Mouse (Mus musculus) layer of hippocampus, adult 8-10 months (tissue): ENCODE measurements around the gene Dock8. TPM values are rescaled to one million over a fixed set of nuclear protein-coding genes. Genes with fewer than 3 reads are reported as not detected.
A peak's percentile ranks its signal among the peaks of the same experiment; 100 is the strongest.

ENCODE experiments used
- DNase-seq, 2 experiments: peaks; one replicate each; pipeline ENCODE4 v3.0.0; 2022; ENCODE audit warnings: low spot score in 2 of 2
- total RNA-seq, 4 experiments: library from RNA; stranded (reverse); gene quantifications; 2 replicates each; pipeline ENCODE4 v1.2.4; 2022

Gene Dock8
- total RNA-seq, 4 experiments from 2014 or later: 3.7 to 12.1 (median 7.7) TPM

DNA sequence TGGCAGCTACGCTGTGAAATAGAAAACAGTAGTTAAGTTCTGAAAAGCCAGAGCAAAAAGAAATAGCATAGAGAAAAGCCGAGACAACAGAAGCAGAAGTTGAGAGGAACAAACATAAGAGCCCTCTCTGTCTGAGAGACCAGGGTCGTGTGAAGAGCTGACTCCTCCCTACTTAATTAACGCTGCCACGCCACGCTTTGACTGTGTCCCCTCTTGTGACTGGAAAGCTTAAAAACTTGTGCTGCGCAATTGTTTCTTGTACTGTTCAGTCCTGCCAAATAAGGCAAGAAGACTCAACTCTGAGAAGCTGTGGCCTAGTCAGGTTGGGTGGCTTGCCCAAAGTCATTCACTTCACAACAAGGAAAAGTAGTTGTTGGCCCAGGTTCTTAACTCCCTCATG lies 184.7 kb downstream of the Dock8 start:
- DNase-seq: no peak

DNA sequence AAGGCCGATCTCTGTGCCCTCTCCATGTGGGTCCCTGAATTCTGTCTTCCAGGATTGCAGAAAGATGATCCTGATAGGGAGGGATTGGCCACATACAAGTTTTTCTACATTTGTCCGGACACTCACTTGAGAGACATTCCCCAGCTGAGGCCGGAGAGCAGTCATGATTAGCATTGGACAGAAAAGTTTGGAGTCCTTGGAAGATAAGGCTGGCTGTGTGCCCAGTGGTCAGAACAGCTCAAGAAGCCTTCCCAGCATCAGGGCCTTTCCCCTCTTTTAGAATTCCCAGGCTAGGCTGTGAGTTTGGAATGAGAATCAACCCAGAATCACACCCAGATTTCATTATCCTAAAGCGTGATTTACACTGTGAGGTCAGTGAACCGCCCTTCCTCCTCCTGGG lies 187.0 kb downstream of the Dock8 start:
- DNase-seq: no peak

DNA sequence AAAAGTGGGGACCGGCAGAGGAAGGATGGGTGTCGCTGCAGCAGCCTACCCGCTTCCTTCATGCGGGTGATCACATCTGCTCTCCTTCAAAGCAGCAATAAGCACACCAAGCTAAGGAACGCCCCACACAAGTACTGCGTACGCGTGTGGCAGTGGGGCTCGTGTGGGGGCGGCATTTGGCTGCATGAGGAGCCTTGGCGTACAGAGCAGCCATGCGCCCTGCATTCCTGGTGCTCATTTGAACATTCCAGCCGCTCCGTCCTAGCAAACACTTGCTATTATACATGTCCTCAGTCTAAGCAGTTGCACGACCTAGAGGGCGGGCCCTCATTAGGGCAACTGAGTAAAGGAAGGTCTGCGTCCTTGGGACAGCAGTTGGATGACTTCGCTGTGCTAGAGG lies 188.3 kb downstream of the Dock8 start:
- peak in 1 of 2 experiments; percentile 6 for DNase-seq

DNA sequence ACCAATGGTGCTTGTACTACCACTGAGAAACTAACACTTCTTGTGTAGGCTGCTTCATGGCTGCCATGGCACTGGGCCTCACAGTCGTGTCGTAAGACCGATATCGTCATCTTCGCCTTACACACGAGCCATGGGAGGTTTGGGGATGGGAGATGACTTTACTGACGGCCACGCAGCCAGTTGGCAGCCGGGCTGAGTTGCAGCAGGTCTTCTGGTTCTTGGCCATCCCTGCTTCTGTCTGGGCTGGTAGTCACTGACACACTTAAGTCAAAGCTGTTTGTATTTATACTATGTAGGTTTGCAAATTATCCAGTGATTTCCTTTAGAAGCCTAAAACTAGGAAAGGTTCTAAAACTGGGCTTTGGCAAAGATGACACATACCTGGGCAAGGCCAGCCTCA lies 194.4 kb downstream of the Dock8 start:
- no peak for DNase-seq

DNA sequence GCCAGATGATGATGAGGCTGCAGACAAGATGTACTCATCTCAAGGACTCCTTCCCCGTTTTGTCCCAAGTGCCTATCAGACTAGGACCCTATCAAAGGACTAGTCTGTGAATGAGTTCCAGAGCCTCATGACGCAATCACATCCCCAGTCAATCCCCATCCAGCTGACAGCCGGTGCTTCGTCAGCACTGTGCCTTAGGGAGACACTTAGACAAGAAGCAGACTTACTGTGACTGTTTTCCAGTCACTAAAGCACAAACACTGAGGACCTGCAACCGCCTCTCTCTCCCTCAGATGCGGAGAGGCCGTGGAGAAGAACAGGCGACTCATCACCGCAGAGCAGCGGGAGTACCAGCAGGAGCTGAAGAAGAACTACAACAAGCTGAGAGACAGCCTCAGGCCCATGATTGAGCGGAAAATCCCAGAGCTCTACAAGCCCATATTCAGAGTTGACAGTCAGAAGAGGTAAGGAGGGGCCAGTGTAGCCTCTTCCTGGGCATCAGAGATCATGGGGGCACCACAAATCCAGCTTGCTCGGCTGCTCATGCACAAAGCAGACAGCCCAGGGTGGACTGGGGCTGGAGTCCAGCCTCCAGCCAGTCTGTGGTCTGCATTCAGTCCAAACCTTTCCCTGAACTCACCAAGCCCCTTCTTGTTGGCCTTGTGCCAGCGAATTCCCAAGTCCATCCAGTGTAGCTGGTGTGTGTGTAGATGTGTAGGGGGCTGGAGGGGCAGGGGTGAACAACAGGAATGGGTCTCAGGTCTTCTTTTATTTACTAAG lies 200.9 kb downstream of the Dock8 start:
- DNase-seq: no peak

DNA sequence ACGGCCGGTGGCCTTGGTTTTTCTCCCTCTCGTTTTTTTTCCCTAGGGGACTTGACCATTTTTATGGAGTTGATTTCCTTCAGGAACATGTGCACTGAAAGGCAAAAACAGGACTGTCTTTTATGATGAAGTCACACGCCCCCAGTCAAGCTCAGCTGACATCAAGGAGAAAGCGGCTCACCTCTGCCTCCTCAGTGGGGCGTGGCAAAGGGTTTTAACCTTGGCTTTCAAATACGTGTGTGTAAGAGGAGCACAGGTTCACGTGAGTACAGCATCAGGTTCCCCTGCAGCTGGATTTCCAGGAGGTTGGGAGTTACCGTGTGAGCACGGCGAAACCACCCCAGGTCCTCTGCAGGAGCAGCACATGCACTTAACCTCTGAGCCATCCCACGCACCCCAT lies 203.7 kb downstream of the Dock8 start:
- DNase-seq: no peak

DNA sequence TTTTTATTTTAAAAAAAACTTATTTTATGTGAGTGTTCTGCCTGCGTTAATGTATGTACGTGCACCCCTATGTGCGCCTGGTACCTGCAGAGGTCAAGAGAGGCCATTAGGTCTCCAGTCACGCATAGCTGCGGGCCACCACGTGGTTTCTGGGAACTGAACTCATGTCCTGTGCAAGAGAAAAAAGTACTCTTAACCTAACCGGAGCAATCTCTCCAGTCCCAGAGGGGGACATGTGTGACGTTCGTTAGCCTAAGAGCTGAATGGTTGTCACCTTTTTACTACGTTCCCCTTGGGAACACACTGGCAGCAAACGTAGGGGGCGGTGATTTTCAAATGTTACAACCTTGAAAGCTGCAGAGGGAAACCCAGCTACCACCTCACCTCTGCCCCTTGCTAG lies 207.6 kb downstream of the Dock8 start:
- no peak for DNase-seq

DNA sequence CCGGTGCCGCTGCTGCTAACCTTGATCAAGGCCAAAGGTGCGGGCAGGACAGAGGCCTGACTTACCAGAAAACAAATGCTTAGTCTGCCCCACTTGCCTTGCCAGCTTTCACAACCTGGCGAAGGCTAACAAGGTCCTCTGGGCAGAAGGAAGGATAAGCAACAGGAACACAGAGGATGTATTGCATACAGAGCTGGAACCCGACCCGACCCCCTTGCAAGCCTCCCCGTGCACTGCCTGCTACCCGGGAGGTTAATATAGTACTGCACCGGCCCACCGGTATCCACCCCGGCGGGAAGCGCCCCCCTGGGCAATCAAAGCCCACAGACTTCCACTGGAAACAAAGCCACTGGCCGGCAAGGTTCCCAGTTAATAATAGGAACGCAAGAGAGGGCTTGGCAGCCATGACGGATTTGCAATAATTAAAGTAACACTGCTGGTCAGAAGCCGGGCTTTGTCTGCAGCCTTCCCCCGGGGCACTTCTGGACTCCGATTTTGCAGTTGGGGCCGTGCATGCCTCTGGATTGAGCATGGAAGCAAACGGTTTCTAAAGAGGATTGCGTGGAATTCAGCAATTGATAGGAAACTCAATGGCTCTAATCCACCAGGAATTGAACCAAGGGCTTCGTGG lies 208.5 kb downstream of the Dock8 start:
- DNase-seq: peak; percentile 10 to 18

DNA sequence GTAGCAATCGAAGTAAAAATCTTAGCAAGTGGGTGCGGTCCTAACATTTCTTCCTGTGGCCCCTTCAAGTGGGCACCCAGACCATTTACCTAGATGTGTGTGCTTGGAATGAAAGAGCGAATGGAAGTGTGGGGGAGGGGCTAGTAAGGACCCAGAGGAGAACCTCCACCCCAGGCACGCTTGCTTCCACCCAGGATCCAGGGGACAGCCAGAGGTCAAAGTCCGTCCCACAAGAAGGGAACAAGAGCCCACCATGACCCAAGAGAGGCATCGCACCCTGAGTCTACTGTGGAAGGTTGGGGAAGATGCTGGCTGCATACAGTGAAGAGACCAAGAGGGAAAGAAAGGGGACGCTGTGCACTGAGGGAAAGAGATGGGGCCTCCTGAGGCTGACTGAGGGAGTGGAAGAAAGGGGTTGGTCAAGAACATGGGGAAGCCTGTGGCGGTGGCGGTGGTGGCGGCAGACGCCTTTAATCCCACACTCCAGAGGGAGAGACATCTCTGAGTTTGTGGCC lies 209.3 kb downstream of the Dock8 start:
- DNase-seq: no peak

DNA sequence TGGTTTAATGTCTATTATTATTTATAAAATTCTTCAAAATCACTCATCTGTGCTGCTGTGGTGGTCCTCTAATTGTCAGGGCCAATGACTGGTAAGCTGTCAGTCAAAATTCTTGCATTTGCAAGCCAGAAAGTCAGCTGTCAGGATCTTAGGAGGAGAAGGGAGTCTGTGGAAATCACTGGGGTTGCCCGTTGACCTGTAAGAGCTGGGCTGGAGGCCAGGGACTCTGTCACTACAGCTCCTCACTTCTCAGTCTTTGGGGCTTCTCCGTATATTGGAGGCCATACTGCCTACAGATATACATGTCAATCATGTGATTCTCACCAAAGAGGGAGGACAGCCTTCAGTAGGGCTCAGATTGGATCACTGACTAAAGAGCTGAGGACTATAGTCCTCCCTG lies 221.3 kb downstream of the Dock8 start:
- no peak for DNase-seq

DNA sequence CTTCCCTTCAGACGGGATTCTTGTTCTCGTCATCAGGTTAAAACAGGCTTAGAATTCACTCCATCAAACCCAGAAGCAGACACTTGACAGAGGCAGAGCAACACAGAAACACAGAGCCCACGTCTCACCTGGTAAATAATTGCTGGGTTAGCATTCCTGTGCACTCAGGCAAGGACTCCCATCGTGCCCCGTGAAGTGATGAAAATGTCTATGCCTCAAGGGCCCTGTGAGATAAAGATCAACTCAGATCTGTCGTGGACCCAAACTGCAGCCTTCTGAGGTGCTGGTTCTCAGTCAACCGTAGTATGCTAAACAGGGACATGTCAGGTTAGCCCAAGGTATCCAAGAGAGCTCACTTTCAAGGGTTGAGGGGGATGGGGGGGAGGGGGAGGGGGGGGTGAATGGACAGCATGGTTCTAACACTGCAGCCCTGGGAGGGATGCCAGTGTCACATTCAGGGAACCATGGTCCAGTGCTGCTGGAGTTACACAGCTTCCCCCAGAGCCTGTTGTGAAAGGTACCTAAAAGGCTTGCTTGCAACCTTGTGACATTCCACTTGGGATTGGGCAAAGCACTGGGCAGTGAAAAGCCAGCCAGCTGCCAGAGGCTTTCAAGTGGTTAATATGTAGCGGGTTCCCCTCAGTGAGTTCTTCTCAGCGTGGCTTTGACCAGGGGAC lies 222.8 kb downstream of the Dock8 start:
- DNase-seq: no peak

DNA sequence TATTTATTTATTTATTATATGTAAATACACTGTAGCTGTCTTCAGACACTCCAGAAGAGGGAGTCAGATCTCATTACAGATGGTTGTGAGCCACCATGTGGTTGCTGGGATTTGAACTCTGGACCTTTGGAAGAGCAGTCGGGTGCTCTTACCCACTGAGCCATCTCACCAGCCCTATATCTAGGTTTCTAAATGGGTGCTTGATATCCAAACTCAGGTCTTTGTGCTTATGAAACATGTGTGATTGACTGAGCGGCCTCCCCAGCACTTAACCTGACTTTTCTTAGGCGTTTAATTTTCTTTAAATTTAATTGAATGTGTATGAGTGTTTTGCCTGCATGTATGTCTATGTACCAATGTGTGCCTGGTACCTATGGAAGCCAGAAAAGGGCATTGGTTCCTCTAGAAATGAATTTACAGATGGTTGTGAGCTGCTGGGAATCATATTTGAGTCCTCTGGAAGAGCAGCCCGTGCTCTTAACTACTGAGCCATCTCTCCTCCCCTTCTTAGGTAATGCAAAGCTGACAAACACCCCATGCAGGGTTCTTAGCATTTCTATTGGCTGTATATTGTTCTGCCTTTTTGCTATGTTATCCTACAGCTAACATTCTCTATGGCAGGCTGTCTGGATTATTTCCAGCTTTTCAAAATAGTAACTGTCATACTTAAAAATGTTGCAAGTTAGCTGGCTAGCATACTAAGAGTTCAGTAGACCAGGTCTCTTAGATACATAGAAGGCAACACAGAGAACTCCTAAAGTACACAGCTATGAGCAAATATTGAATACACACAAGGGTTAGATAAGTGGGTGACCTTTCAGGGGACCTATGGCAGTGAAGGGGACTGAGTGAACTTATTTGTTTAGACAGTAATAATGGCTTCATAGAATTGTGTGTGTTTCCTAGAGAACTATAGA lies 231.0 kb downstream of the Dock8 start:
- DNase-seq: no peak

DNA sequence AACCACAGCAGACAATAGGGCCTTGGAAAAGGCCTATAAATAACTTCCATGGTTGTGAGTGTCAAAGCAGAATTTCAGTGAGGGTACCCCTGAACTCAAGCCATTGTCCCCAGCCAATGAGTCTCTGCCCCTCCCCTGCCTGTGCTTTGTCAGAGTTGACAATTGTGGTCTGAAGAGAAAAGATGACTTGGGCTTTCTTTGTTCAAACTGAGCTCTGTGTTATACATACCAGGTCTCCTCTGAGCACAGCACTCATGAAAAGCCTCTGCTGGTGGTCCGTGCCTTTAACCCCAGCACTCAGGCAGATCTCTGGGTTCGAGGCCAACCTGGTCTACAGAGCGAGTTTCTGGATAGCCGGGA lies 231.6 kb downstream of the Dock8 start:
- no peak for DNase-seq

DNA sequence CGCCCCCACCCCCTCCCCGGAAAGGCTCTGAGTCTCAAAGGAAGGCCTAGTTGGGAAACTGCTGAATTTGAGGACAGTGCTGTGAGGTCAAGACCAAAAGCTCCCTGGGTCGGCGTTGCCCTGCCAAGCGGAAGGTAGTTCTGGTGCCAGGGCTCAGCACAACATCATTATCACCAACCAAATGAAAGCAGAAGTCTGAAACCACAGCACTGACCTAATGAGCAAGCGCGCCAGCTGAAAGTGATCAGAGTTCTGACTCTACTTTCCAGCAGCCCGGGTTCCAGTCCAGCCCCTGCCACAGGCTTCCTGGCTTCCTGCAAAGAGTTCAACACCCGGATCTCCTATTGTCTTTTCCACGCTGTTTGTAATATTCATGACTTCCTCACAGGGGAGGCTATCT lies 232.7 kb downstream of the Dock8 start:
- peak in 1 of 2 experiments; percentile 11 for DNase-seq

DNA sequence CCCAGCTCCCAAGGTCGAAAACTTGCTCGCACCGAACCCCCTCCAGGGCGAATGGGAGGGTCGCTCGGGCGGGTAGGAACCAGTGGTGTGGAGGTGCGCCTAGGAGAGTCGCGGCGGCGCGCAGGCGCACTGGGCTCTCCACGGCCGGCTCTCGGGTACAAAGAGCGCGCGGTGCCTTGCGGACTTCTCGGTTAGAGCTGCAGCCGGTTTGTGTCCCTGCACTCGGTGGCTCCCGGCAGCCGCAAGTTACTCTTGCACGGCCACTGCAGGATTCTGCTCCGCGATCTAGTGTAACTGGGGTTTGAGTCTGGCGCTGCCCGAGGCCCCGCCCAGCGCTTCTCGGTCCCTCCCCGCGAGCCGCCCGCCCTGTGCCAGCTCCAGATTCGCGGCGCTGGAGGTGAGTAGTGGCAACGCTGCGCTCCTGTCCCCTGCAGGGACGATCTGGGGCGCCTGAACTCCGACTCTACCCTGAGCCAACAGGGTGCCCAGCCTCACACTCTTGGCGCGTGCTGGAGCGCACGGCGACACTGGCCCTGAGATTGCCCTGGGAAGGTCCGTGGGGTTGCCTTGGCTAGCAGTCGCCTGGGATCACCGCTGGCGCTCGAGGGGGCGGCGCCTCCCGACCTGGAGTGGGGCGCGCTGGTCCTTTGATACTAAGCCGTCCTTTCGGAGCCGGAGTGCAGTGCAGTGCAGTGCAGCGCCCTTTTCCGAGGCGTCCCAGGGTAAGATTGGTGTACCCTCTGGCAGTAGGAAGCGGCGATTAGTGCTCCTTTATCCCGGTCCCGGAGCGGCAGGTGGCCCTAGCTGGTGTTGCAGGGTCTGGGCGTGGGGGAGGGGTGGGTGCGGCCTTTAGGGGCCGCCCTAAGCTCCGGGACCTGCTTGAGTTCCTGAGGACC lies 237.5 kb downstream of the Dock8 start, which contains the start of gene Kank1:
Kank1 (plus strand) TSS at position 380 of the 896 bp plus-strand sequence.
- DNase-seq: peak; percentile 9 to 32

DNA sequence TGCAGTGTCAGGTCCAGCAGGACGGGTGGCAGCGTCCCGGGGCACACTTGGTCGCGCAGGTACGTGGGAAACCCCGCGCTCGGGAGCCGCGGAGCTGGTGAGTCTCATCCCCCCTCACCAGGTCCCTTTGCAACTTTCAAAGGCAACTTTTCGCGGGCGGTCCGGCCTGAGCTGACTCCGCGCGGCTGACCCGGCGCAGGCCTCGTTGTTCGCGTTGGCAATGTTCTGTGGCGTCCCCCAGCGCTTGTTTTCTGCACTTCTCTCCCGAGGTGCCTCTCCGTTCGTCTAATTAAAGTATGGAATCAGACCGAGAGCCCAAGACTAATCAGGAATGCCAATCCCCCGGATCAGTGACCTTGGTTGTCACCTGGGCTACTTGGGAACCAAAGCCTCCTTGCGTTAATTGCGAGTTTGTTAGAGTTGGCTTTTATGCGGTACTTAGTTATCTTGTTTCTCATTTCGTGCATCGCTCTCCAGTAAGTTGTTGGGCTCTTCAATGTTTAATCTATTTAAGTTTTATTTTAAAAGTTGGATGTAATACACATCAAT lies 238.2 kb downstream of the Dock8 start:
- DNase-seq: peak; percentile 7 to 19

DNA sequence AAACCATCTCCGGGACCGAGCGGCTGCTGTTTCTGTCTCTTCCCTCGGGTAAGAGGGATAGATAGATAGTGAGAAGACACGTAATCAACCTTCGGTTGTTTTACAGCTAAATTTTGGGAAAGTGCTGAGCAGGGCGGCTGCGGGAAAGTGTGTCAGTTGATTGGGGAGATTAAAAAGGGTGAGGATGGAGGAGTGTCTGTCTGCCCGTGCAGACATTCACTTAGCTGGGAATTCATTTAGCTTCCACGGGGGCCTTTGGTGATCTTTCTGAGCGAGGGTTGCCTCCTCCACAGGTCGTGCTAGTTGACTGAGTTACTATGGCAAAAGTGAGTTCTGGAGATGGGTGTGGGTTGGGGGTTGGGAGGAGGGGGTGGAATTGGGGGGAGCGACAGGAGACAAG lies 238.8 kb downstream of the Dock8 start:
- no peak for DNase-seq

DNA sequence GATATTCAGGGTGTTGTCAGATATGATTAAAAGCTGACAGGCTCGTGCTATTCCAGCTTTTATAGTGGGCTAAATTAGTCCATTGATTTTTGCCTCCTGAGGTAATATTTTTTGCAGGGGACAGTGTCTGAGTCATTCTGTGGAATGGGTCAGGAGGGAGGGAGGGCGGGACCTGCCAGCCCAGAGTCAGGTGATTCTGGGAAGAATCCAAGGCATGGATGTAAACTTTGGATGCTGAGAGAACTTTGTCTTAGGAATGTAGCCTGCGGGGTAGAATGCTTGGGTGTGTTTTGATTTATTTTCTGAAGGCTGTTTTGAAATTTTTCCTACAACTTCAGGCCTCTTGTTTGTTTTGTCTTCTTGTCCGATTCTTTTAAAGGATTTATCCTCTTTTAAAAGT lies 244.2 kb downstream of the Dock8 start:
- DNase-seq: no peak

DNA sequence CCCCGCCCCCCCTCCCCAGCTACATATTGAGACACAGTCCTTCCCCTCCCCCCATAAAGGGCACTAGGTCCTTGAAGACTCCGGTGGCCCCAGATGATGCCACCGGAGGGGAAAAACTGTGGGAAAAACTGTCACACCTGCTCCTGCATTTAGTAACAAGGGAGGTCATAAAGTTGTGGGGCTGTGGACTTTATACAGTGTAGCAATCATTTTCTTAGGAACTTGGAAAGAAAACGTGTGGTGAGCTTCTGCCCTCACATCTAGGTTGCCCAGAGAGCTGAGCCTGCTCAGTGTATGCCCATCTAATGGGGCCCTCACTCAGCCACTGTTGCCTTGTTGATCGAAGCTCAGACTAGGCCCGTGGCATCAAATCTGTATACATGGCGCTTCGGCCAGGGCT lies 246.7 kb downstream of the Dock8 start:
- DNase-seq: no peak
